Mouse (Mus musculus): ENCODE measurements around the gene Tada2a. TPM values are rescaled to one million over a fixed set of nuclear protein-coding genes. Genes with fewer than 3 reads are reported as not detected.
A peak's percentile ranks its signal among the peaks of the same experiment; 100 is the strongest.

Gene Tada2a
- polyA plus RNA-seq (2014; fragmentation: Nextera tagmentation; extraction: Ambion mirVana): 27.6 and 31.0 TPM in 2 replicates

DNA sequence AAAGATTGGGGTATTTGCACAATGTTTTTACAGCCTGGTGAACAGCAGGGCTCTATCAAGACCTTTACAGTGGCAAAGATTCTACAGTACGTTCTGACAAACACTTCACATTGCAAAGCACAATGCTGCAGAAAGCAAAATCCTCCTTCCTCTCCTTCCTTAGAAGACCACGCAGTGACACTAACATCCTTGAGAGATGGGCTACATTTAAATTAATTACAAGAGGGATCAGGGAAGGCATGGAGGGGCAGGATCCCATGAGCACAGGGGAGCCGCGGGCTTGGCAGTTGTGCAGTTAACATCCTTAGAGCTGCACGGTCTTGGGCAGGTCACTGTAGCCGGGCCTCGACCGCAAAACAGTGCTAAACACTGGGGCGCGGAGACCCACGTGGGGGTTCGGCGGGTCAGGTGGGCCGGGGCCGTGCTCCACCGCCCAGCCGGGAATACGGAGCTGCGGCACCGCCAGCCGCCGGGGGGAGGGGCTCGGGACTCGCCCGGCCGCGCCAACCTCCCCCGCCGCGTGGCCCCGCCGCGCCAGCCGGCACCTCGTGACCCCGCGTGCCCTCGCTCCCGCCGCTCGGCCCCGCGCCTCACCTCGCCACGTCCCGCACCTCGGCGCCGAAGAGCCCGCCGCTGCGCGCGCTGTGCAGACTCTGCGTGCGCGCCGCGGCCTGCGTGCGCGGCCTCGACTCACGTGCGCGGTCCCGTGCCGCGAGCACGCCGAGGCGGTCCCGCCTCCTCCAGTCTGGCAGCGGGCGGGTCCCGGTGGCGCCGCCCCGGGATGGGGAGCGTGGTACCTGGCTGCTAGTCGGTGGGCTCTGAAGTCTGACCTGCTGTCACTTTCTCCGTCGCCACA lies at the start of gene Tada2a, which contains the start of gene Acaca:
Tada2a (minus strand) TSS at position 658 of the 856 bp plus-strand sequence.
Acaca (plus strand) TSS at position 730 of the 856 bp plus-strand sequence.
- Histone ChIP-seq H3K4me3 (replicated peaks; ENCODE audit: low read depth, low read length) (peak within 1 kb of the TSS; percentile 61), H3K9ac (replicated peaks; ENCODE audit: low read length) (peak within 1 kb of the TSS; percentile 78), H3K27me3 (ENCODE audit: control insufficient read depth, insufficient read depth, low read length) (no peaks in the 10 kb centered on the region), H3K4me2 (ENCODE audit: low read length) (peak within 1 kb of the TSS; percentile 65), H3K36me3 (ENCODE audit: control insufficient read depth, insufficient read depth, low read length) (peaks cover 23% of the 10 kb centered on the region; the same call in 1 of the 2 replicates), H3K9me3 (ENCODE audit: control insufficient read depth, low read length) (no peaks in the 10 kb centered on the region), H3K4me1 (ENCODE audit: control insufficient read depth, insufficient read depth, low read length) (peaks cover 18% of the 10 kb centered on the region; the same call in 1 of the 2 replicates), H3K27ac (replicated peaks; ENCODE audit: low read depth, low read length) (peak within 1 kb of the TSS; percentile 78)
- peak; percentile 95 for DNase-seq
- ATAC-seq (ENCODE audit: low FRiP score, low TSS enrichment): peak; percentile 93
- WGBS: under 1% methylated on average over 82 of the region's 83 CpGs

DNA sequence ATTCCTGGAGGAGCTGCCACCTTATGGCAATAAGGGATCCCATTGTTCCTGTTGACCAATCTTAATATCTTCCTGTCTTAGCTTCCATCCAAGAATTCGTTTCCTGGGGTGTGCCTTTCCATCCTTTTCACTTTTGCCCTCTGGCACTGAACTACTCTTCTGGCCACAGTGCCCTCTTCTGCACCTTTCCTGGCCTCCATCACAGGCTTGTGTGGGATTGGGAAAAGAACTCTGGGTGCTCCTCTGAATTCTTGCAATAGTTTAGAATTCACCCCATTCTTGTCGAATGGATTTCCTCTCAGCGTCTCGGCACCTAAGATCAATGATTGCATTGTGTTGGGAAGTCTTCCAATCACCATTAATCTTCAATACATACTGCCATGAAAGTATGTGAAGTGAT lies 49.2 kb upstream of the Tada2a start:
- DNase-seq (no peak), ATAC-seq (ENCODE audit: low FRiP score, low TSS enrichment) (no peak)
- no peaks in the 10 kb centered on the region for H3K9me3 ChIP-seq (ENCODE audit: control insufficient read depth, low read length)
- peak overlapping the region; percentile 76 for H3K4me3 ChIP-seq (replicated peaks; ENCODE audit: low read depth, low read length)
- no peak overlapping the region for H3K27ac ChIP-seq (replicated peaks; ENCODE audit: low read depth, low read length)
- no peak overlapping the region; the same call in 1 of the 2 replicates for H3K9ac ChIP-seq (replicated peaks; ENCODE audit: low read length)
- peaks cover 15% of the 10 kb centered on the region for H3K4me1 ChIP-seq (ENCODE audit: control insufficient read depth, insufficient read depth, low read length)
- 49% methylated on average over 4 of the region's 4 CpGs for WGBS
- H3K27me3 ChIP-seq (ENCODE audit: control insufficient read depth, insufficient read depth, low read length): no peaks in the 10 kb centered on the region
- peak overlapping the region; percentile 84 for H3K4me2 ChIP-seq (ENCODE audit: low read length)
- H3K36me3 ChIP-seq (ENCODE audit: control insufficient read depth, insufficient read depth, low read length): no peaks in the 10 kb centered on the region

DNA sequence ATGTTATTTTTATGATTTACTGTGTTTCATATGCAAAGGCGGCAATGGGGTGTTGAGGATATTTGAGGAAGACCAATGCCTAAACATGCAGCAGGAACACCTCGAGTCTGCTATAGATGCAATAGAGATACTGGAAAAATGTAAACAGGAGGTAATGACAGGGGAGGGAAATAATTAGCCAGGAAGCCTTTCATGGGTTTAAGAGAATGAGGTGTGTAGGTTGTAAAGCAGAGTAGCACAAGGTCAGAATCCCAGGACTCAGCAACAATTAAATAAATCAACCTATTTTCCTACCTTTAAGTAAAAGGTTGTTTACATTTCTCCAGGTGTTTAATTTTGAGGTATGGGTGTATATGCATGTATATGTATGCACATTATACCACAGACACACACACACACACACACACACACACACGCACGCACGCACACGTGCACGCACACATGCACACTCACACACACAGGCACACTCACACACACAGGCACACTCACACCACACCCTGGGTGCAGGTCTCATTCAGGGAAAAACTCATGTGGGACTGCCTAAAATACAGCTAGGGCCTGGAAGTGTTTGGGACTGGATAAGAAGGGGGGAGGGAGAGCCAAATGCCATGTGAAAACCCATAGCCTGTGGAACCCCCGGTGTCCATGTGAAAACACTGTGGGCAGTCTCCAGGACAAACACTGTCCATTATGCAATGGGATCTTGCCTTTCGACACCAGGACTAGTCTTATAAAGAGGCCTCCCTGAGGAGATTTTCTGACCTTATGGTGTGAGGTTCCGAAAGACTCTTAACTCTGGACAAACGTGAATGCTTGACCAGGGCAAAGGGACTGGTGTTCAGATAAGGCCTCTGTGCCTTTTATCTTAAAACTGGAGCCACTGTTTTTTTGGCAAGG lies 43.4 kb upstream of the Tada2a start:
- 69% methylated on average over 11 of the region's 11 CpGs for WGBS
- no peaks in the 10 kb centered on the region for H3K4me1 ChIP-seq (ENCODE audit: control insufficient read depth, insufficient read depth, low read length)
- no peak overlapping the region for H3K27ac ChIP-seq (replicated peaks; ENCODE audit: low read depth, low read length)
- ATAC-seq (ENCODE audit: low FRiP score, low TSS enrichment): no peak
- no peak for DNase-seq
- H3K4me2 ChIP-seq (ENCODE audit: low read length): no peak overlapping the region
- H3K9ac ChIP-seq (replicated peaks; ENCODE audit: low read length): no peak overlapping the region
- H3K9me3 ChIP-seq (ENCODE audit: control insufficient read depth, low read length): no peaks in the 10 kb centered on the region
- no peak overlapping the region for H3K4me3 ChIP-seq (replicated peaks; ENCODE audit: low read depth, low read length)
- H3K27me3 ChIP-seq (ENCODE audit: control insufficient read depth, insufficient read depth, low read length): no peaks in the 10 kb centered on the region
- no peaks in the 10 kb centered on the region for H3K36me3 ChIP-seq (ENCODE audit: control insufficient read depth, insufficient read depth, low read length)

DNA sequence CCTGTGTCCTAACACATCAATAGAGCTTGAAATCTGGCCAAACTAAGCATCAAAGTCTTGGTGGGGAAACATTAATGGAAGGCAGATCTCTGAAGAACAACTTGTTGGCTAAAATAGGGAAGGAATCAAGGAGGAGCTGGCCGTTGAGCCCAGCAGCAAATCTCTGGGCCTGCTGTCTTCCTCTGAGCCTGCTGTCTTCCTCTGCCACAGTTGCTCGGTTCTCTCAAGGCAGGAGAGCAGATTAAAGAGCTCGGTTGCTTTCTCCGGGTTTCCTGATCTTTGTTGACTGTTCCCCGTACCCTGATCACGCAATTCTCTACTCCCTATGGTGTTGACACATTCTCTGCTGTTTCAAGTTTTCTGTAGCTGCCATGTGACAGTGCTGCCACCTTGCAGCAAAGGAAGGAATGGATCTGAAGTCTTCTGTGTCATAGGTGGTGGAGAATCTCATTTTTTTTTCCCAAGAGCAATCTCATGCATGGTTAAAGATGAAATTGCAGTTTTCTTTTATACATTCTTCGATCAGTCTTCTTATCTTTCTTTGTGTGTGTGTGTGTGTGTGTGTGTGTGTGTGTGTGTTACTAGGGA lies 39.4 kb upstream of the Tada2a start:
- H3K4me3 ChIP-seq (replicated peaks; ENCODE audit: low read depth, low read length): no peak overlapping the region
- no peak overlapping the region for H3K9ac ChIP-seq (replicated peaks; ENCODE audit: low read length)
- no peaks in the 10 kb centered on the region for H3K36me3 ChIP-seq (ENCODE audit: control insufficient read depth, insufficient read depth, low read length)
- H3K27ac ChIP-seq (replicated peaks; ENCODE audit: low read depth, low read length): no peak overlapping the region; the same call in 1 of the 2 replicates
- ATAC-seq (ENCODE audit: low FRiP score, low TSS enrichment) (no peak), DNase-seq (peak; percentile 64)
- 18% methylated on average over 7 of the region's 7 CpGs for WGBS
- H3K9me3 ChIP-seq (ENCODE audit: control insufficient read depth, low read length): no peaks in the 10 kb centered on the region
- no peaks in the 10 kb centered on the region for H3K27me3 ChIP-seq (ENCODE audit: control insufficient read depth, insufficient read depth, low read length)
- H3K4me1 ChIP-seq (ENCODE audit: control insufficient read depth, insufficient read depth, low read length): no peaks in the 10 kb centered on the region
- H3K4me2 ChIP-seq (ENCODE audit: low read length): no peak overlapping the region; the same call in 1 of the 2 replicates

DNA sequence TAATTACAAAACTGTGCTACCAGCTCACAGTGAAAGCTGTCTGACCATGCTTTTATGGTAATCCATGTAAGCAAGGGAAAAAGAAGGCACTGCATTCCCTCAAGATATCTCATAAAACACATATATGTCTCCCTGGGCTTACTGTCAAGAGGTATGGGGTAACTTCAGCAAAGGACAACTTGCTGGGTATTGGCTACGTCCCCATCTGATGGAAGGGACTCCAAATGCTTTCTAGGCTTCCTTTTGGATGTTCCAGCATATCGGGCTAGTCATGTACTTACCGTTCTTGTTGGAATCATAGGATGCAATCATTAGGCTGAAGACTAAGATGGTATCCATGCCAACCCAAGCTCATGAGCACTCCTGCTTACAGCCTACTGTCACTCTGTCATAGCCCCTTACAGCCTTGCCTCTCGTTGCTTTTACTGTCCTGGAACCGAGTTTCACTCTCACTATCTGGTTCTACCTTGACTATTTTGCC lies 37.7 kb upstream of the Tada2a start, which contains the start of gene Gm11437:
Gm11437 (minus strand) TSS at position 431 of the 481 bp plus-strand sequence.
- no peaks in the 10 kb centered on the region for H3K9me3 ChIP-seq (ENCODE audit: control insufficient read depth, low read length)
- no peaks in the 10 kb centered on the region for H3K27me3 ChIP-seq (ENCODE audit: control insufficient read depth, insufficient read depth, low read length)
- H3K27ac ChIP-seq (replicated peaks; ENCODE audit: low read depth, low read length): no peak within 1 kb of the TSS
- H3K9ac ChIP-seq (replicated peaks; ENCODE audit: low read length): no peak within 1 kb of the TSS
- no peaks in the 10 kb centered on the region for H3K36me3 ChIP-seq (ENCODE audit: control insufficient read depth, insufficient read depth, low read length)
- WGBS: 89% methylated on average over 5 of the region's 5 CpGs
- DNase-seq (no peak), ATAC-seq (ENCODE audit: low FRiP score, low TSS enrichment) (no peak)
- no peaks in the 10 kb centered on the region for H3K4me1 ChIP-seq (ENCODE audit: control insufficient read depth, insufficient read depth, low read length)
- no peak within 1 kb of the TSS for H3K4me3 ChIP-seq (replicated peaks; ENCODE audit: low read depth, low read length)
- H3K4me2 ChIP-seq (ENCODE audit: low read length): no peak within 1 kb of the TSS

DNA sequence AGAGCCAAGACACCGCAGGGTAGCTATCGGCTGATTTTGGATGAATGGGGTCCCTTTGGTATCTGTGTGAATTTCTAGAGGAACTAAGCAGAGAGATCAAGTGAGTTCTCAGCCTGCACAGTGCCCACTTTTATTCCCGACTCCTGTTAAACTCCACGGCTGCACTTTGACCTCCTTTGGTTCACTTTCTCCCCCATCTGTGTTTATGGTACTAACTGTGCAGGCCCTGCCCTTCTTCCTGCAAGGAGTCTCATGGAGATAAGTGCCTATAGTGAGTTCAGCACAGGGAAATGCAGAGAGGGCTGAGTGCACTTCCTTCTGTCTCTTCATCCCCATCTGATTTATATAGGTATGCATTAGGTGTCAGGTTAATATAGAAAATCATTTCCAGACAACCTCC lies 35.2 kb upstream of the Tada2a start:
- H3K4me1 ChIP-seq (ENCODE audit: control insufficient read depth, insufficient read depth, low read length): no peaks in the 10 kb centered on the region
- H3K4me3 ChIP-seq (replicated peaks; ENCODE audit: low read depth, low read length): no peak overlapping the region
- H3K27me3 ChIP-seq (ENCODE audit: control insufficient read depth, insufficient read depth, low read length): no peaks in the 10 kb centered on the region
- no peaks in the 10 kb centered on the region for H3K9me3 ChIP-seq (ENCODE audit: control insufficient read depth, low read length)
- ATAC-seq (ENCODE audit: low FRiP score, low TSS enrichment) (no peak), DNase-seq (no peak)
- H3K4me2 ChIP-seq (ENCODE audit: low read length): no peak overlapping the region
- H3K9ac ChIP-seq (replicated peaks; ENCODE audit: low read length): no peak overlapping the region
- no peak overlapping the region for H3K27ac ChIP-seq (replicated peaks; ENCODE audit: low read depth, low read length)
- H3K36me3 ChIP-seq (ENCODE audit: control insufficient read depth, insufficient read depth, low read length): no peaks in the 10 kb centered on the region
- 70% methylated on average over 4 of the region's 4 CpGs for WGBS

DNA sequence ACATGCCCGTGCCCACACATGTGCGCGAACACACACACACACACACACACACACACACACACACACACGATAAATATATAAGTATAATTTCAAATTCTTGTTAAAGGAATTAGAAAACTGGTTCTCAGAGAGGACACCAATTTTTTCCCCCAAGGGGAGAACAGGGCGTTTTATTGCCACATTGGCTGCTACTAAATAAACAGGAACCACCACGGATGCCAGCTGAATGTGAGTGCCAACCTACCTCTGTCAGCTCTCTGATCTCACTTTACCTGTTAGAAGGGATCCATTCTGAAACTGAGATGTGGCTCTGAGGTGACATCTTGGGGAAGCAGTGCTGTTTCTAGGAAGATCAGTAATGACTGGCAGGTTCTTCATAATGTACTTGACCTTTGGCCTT lies 34.7 kb upstream of the Tada2a start:
- H3K9ac ChIP-seq (replicated peaks; ENCODE audit: low read length): no peak overlapping the region
- no peaks in the 10 kb centered on the region for H3K4me1 ChIP-seq (ENCODE audit: control insufficient read depth, insufficient read depth, low read length)
- no peaks in the 10 kb centered on the region for H3K36me3 ChIP-seq (ENCODE audit: control insufficient read depth, insufficient read depth, low read length)
- DNase-seq: no peak
- no peaks in the 10 kb centered on the region for H3K9me3 ChIP-seq (ENCODE audit: control insufficient read depth, low read length)
- no peak overlapping the region for H3K27ac ChIP-seq (replicated peaks; ENCODE audit: low read depth, low read length)
- H3K4me2 ChIP-seq (ENCODE audit: low read length): no peak overlapping the region
- ATAC-seq (ENCODE audit: low FRiP score, low TSS enrichment): no peak
- no peak overlapping the region for H3K4me3 ChIP-seq (replicated peaks; ENCODE audit: low read depth, low read length)
- 89% methylated on average over 6 of the region's 6 CpGs for WGBS
- no peaks in the 10 kb centered on the region for H3K27me3 ChIP-seq (ENCODE audit: control insufficient read depth, insufficient read depth, low read length)

DNA sequence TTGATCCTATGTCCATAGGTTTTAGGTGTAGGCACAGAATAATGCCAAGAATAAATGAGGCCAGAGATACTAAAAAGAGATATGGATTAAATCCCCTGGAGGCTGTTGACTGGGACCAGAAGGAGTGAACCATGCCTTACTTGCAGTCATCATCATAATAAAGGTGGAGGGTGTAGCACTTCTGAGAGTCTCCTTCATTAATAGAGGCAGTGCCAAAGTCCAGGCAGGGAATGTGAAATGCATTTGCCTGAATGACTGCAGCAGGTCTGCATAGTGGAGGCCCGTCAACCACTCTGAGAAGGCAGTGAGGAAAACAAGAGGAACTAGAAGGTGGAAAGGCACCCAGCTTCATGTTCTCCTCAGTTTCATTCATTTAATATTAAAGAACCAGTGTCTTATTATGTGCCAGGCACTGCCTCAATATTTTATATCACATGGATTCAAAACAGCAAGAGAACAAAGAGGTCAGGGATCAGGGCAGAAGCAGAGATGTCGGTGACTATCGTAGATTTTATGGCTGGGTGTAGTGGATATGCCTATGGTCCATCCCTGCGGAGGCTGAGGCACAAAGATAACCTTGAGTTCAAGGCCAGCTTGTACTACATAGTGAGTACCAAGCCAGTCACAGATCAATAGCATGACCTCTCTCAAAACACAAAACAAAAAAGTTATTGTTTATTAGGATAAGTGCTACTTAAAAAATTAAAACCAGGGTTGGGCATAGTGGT lies 27.3 kb upstream of the Tada2a start:
- Histone ChIP-seq H3K9me3 (ENCODE audit: control insufficient read depth, low read length) (no peaks in the 10 kb centered on the region), H3K36me3 (ENCODE audit: control insufficient read depth, insufficient read depth, low read length) (no peaks in the 10 kb centered on the region), H3K27me3 (ENCODE audit: control insufficient read depth, insufficient read depth, low read length) (no peaks in the 10 kb centered on the region), H3K9ac (replicated peaks; ENCODE audit: low read length) (no peak overlapping the region), H3K4me3 (replicated peaks; ENCODE audit: low read depth, low read length) (no peak overlapping the region), H3K4me1 (ENCODE audit: control insufficient read depth, insufficient read depth, low read length) (no peaks in the 10 kb centered on the region), H3K27ac (replicated peaks; ENCODE audit: low read depth, low read length) (no peak overlapping the region), H3K4me2 (ENCODE audit: low read length) (no peak overlapping the region)
- WGBS: 91% methylated on average over 4 of the region's 4 CpGs
- ATAC-seq (ENCODE audit: low FRiP score, low TSS enrichment) (no peak), DNase-seq (no peak)
